Mouse (Mus musculus) embryonic facial prominence, embryonic 10.5 days (tissue): ENCODE results near the gene Cdh4. TPM values are rescaled to one million over a fixed set of nuclear protein-coding genes. Genes with fewer than 3 reads are reported as not detected.

Experiments
- DNase-seq: peaks from one replicate; pipeline ENCODE4 v3.0.0-alpha.2; 2017; ENCODE audit warnings: low spot score
- H3K27ac ChIP-seq: fragments of 300-500 bp; sonication (generic); replicated peaks from 2 replicates; pipeline ENCODE4 v1.5.1; 2016; ENCODE audit warnings: mild to moderate bottlenecking
- H3K27me3 ChIP-seq: fragments of 300-500 bp; sonication (generic); replicated peaks from 2 replicates; pipeline ENCODE4 v1.6.1; 2016; ENCODE audit warnings: low read depth, mild to moderate bottlenecking; ENCODE audit not compliant: poor library complexity, severe bottlenecking
- H3K36me3 ChIP-seq: fragments of 300-500 bp; sonication (generic); replicated peaks from 2 replicates; pipeline ENCODE4 v1.6.1; 2016; ENCODE audit warnings: mild to moderate bottlenecking, moderate library complexity
- H3K4me1 ChIP-seq: fragments of 300-500 bp; sonication (generic); 2 replicates; pipeline ENCODE4 v1.6.1; 2016
- H3K4me3 ChIP-seq: fragments of 300-500 bp; sonication (generic); 2 replicates; pipeline ENCODE4 v1.5.1; 2016; ENCODE audit warnings: mild to moderate bottlenecking, moderate library complexity
- H3K9me3 ChIP-seq: fragments of 300-500 bp; sonication (generic); 2 replicates; pipeline ENCODE4 v1.6.1; 2016; ENCODE audit warnings: mild to moderate bottlenecking
- WGBS: fragments of 180-500 bp; shearing (Covaris S2); methylation state at CpG from one replicate; pipeline ENCODE4 v1.1.7; 2016; 5-methylcytosine and 5-hydroxymethylcytosine counted together
- polyA plus RNA-seq: library from polyadenylated mRNA; unstranded; fragments of >200 nt; fragmentation: Nextera tagmentation; extraction: Ambion mirVana; gene quantifications from 2 replicates; pipeline ENCODE4 v1.2.1, GENCODE M21; 2016

Gene Cdh4
- polyA plus RNA-seq, 1 experiment from 2014 or later: 2.9 TPM

GRCm38 (mm10) chr2:179767527-179767849, 325.3 kb downstream of the Cdh4 start:
- H3K4me3 ChIP-seq: peak overlapping the region; percentile 27
- H3K9me3 ChIP-seq: no peaks in the 10 kb centered on the region
- no peak overlapping the region for H3K27ac ChIP-seq
- WGBS: 5% methylated on average over 9 of the region's 9 CpGs
- no peaks in the 10 kb centered on the region for H3K36me3 ChIP-seq
- peaks cover 42% of the 10 kb centered on the region for H3K27me3 ChIP-seq
- DNase-seq: no peak
- peaks cover 38% of the 10 kb centered on the region for H3K4me1 ChIP-seq

DNA sequence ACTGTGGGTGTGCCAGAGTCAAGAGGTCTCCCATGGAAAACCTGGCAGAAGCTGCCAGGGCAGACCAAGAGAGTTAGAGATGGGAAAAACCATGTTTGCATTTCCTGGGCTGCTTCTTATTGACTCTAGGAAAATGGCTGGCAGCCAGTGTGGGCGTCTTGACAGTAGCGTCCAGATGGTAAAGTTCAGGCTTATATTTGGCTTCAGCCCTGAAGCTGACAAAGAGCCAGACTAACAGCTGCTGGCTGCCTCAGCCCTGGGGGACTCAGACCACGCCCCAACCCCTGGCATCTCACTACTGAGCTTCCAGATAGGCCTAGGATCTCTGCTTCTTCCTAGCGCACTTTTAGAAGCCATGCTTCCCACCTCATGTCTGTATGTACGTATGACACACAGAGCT, 326.9 kb downstream of the Cdh4 start:
- Histone ChIP-seq H3K27ac (no peak overlapping the region), H3K27me3 (peaks cover 48% of the 10 kb centered on the region), H3K4me3 (no peak overlapping the region), H3K4me1 (peaks cover 51% of the 10 kb centered on the region), H3K9me3 (no peaks in the 10 kb centered on the region), H3K36me3 (no peaks in the 10 kb centered on the region)
- 78% methylated on average over 5 of the region's 5 CpGs for WGBS
- no peak for DNase-seq

DNA sequence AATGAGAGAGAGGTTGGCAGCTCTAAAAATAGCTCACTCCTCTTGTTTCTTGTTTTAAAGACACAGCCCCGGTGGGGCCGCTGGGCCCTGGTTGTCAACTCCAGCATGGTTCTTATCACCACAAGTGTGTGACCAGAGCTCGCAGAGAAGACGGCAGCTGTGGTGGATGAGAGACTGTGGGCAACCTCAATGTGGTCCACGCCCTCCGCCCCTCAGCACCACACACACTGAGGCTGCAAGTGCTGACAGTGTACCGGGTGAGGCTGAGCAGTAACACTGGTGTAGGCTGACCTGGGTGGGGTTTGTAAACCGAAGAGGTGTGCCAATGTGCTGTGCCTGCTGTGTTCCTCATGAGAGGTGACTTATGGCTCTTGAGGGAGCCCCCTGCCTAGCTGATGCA, 327.7 kb downstream of the Cdh4 start:
- H3K4me3 ChIP-seq: no peak overlapping the region
- no peak for DNase-seq
- peaks cover 48% of the 10 kb centered on the region for H3K27me3 ChIP-seq
- H3K4me1 ChIP-seq: peaks cover 59% of the 10 kb centered on the region
- WGBS: 79% methylated on average over 8 of the region's 8 CpGs
- no peaks in the 10 kb centered on the region for H3K36me3 ChIP-seq
- no peak overlapping the region for H3K27ac ChIP-seq
- no peaks in the 10 kb centered on the region for H3K9me3 ChIP-seq

DNA sequence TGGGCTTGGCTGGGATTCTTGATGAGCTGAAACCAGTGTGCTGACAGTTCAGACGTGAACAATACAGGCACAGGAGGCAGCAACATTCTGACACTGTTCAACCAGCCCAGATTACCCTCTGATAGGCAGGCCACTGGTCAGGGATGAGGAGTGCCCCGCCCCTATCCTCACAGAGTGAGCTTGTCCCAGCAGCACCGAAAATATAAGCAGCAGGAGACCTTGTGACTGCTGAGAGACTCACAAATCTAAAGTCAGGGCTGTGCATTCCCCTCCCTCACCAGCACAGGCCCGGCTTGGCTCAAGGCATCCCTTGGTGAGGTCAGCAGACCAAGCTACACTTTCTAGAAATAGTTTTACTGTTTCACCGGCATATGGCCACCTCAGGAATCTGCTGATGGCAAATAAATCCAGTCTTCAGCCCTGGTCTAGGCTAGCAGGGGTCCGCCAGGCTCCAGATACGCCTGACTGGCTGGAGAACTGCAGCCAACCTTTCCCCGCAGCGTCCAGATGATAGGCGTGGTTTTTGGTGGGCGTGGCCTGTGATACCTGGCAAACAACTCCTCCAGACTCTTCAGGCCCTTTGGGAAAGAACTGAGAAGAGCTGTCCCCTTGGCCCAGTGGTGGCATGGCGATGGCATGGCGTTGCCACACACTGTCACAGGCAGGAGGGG, 332.3 kb downstream of the Cdh4 start:
- Histone ChIP-seq H3K36me3 (no peaks in the 10 kb centered on the region), H3K27me3 (peaks cover 12% of the 10 kb centered on the region; the same call in 1 of the 2 replicates), H3K27ac (no peak overlapping the region), H3K9me3 (no peaks in the 10 kb centered on the region), H3K4me1 (peaks cover 37% of the 10 kb centered on the region), H3K4me3 (0 out of 2 replicates have a peak overlapping the region, but pooled peaks have one; percentile 3)
- 9% methylated on average over 13 of the region's 13 CpGs for WGBS
- peak; percentile 40 for DNase-seq

DNA sequence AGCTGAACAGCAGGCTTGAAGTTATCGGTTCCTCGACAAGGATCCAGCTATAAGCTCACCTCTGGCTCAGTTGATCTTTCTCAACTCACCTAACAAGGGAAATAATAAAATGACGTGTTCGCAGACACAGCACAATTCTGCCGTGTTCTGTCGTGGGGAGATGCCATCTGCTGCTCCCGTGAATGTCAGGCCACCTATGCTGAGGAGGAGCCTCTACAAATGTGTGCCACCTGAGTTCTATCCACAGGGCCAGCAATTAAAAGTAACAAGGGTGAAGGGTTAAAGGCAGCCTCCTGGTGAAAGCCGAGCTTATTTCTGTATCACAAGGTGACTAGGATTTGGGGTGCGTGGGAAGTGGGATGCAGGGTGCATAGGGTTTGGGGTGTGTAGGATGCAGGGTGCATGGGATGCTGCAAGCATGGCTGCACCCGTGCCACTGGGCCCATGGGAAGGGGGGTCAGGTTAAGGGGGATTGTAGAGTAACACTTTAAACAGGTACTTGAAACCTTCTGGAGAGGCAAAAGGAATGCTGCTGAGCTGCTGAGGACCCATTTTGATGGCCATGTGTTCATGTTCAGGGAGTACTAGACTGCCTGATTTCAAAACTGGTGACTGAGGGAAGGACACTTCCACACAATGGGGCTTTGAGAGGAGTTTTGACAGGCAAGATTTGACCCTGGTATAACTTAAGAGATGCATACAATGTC, 333.9 kb downstream of the Cdh4 start:
- no peak for DNase-seq
- H3K36me3 ChIP-seq: no peaks in the 10 kb centered on the region
- 86% methylated on average over 10 of the region's 10 CpGs for WGBS
- no peaks in the 10 kb centered on the region for H3K9me3 ChIP-seq
- H3K27me3 ChIP-seq: peaks cover 12% of the 10 kb centered on the region; the same call in 1 of the 2 replicates
- H3K4me1 ChIP-seq: peaks cover 37% of the 10 kb centered on the region
- H3K27ac ChIP-seq: no peak overlapping the region
- H3K4me3 ChIP-seq: no peak overlapping the region

- Histone ChIP-seq H3K4me3 (no peak overlapping the region), H3K27me3 (peaks cover 5% of the 10 kb centered on the region; the same call in 1 of the 2 replicates), H3K4me1 (peaks cover 23% of the 10 kb centered on the region), H3K36me3 (no peaks in the 10 kb centered on the region), H3K27ac (no peak overlapping the region), H3K9me3 (no peaks in the 10 kb centered on the region)
- 81% methylated on average over 9 of the region's 9 CpGs for WGBS
- no peak for DNase-seq
Observed at GRCm38 (mm10) chr2:179779266-179779665, 337.0 kb downstream of the Cdh4 start.

DNA sequence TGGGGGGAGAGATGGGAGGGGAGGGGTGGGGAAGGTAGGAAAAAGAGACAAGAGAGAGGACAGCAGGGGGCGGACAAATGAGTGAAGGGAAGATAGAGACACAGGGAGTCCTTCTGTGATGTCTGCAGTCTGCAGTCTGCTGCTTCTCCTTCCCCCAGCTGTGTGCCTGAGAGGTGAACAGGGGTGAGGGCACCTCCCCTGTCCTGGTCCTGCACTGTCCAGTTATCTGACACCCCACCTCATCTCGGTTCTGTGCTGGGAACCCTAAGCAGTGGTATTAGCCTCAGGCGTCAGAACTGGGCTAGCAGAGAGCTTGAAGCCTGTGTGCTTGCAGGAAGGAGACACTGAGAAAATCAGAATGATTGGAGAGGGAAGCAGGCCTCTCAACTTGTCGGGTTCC, 338.7 kb downstream of the Cdh4 start:
- Histone ChIP-seq H3K9me3 (no peaks in the 10 kb centered on the region), H3K36me3 (no peaks in the 10 kb centered on the region), H3K27ac (peak overlapping the region; percentile 3; the same call in 1 of the 2 replicates), H3K4me3 (no peak overlapping the region), H3K27me3 (no peaks in the 10 kb centered on the region), H3K4me1 (peaks cover 11% of the 10 kb centered on the region)
- 36% methylated on average over 4 of the region's 4 CpGs for WGBS
- DNase-seq: no peak

DNA sequence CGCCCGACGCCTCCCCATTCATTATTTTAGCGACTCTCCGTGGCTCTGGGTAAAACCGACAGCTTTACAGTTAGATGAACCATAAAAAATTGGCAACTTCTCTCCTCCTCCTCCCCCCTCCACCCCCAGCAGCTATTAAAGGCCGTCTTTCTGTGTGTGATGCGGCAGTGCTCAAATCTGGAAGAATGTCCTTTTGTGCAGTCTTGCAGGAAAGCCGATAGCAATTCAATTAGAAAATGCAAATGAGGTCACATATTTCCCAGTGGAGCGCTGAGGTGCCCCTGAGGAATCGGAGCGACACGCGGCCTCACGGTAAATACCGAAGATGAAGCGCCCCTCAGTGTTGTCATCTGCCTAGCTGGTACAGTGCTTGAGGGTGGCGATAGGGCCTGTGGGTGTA, 345.0 kb downstream of the Cdh4 start:
- Histone ChIP-seq H3K36me3 (no peaks in the 10 kb centered on the region), H3K27ac (no peak overlapping the region), H3K4me1 (peaks cover 21% of the 10 kb centered on the region), H3K9me3 (no peaks in the 10 kb centered on the region), H3K4me3 (no peak overlapping the region), H3K27me3 (no peaks in the 10 kb centered on the region)
- WGBS: 58% methylated on average over 18 of the region's 18 CpGs
- no peak for DNase-seq

GRCm38 (mm10) chr2:179787797-179788196, 345.6 kb downstream of the Cdh4 start:
- H3K4me3 ChIP-seq: no peak overlapping the region
- H3K36me3 ChIP-seq: no peaks in the 10 kb centered on the region
- DNase-seq: no peak
- no peaks in the 10 kb centered on the region for H3K9me3 ChIP-seq
- peaks cover 27% of the 10 kb centered on the region for H3K4me1 ChIP-seq
- H3K27ac ChIP-seq: peak overlapping the region; percentile 67
- no peaks in the 10 kb centered on the region for H3K27me3 ChIP-seq
- 89% methylated on average over 5 of the region's 5 CpGs for WGBS

DNA sequence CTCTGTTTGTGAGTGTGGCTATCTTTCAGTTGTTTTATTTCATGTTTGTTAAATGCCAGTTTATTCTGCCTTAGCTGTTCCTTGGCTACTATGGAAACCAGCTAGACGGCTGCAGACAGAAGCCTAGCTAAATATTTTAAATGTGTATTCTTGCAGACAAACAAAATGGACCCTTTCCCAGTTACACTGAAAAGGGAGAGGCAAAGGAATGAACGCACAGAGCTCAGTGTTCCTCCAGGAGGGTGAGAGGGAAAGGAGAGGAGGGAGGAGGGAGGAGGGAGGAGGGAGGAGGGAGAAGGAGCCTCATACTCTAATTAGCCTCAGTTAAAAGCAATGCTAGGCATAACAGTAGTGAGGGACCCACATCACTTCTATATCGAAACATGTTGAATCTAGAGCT, 348.5 kb downstream of the Cdh4 start:
- H3K36me3 ChIP-seq: no peaks in the 10 kb centered on the region
- H3K9me3 ChIP-seq: no peaks in the 10 kb centered on the region
- no peak overlapping the region for H3K4me3 ChIP-seq
- H3K27me3 ChIP-seq: peaks cover 4% of the 10 kb centered on the region; the same call in 1 of the 2 replicates
- H3K4me1 ChIP-seq: peaks cover 43% of the 10 kb centered on the region
- DNase-seq: no peak
- H3K27ac ChIP-seq: no peak overlapping the region
- 83% methylated on average over 3 of the region's 3 CpGs for WGBS

DNA sequence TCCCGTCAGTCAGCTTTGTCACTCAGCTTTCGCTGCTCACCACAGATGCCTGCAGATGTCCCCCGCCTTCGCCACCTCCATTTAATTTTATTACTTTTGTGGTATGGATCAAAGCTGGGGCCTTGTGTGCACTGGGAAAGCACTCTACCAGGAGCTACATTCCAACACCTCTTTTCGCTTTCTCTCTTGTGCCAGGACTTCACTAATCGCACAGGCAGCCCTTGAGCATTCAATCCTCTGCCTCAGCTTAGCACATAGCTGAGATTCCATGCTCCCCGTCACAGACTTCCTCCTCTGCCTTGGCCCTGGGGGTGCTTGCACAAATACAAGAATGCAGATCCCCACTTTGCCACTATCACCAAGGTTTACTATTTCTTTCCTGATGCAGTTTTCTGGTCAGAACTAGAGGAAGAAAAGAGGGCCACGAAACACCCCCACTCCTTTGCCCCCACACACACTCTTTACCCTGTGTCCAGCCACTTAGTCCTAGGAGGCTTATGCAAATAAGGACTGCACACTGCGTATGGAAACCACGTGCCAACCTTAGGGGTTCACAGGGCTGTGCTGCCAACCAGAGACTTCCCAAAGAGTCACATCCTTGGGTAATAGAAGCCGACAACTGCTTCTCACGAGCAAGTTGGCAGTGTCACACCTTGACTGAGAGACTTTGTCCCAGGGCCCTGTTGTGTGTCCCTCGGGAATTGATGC, 350.3 kb downstream of the Cdh4 start:
- peaks cover 4% of the 10 kb centered on the region; the same call in 1 of the 2 replicates for H3K27me3 ChIP-seq
- WGBS: 40% methylated on average over 13 of the region's 13 CpGs
- no peaks in the 10 kb centered on the region for H3K9me3 ChIP-seq
- peak; percentile 28 for DNase-seq
- peak overlapping the region; percentile 12 for H3K27ac ChIP-seq
- no peak overlapping the region for H3K4me3 ChIP-seq
- no peaks in the 10 kb centered on the region for H3K36me3 ChIP-seq
- H3K4me1 ChIP-seq: peaks cover 35% of the 10 kb centered on the region

DNA sequence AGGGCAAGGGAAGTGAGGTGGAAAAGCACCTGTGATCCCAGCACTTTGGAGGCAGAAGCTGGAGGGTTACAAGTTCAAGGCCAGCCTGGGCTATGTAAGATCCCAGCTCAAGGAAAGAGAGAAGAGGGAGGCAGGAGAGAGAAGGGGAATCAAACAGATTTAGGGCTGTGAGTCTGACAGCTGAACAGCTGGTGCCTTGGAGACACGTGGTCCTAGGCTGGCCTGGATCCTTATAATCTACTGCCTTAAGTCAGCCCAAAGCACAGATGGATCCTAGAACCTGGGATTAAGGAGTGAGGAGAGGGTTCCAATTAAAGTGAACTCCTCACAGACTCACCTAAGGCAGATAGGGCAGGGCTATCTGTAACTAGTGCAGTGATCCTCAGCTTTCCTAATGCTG, 352.1 kb downstream of the Cdh4 start:
- 71% methylated on average over 1 of the region's 1 CpGs for WGBS
- H3K27ac ChIP-seq: no peak overlapping the region
- H3K4me1 ChIP-seq: peaks cover 31% of the 10 kb centered on the region
- no peak overlapping the region for H3K4me3 ChIP-seq
- H3K27me3 ChIP-seq: peaks cover 4% of the 10 kb centered on the region; the same call in 1 of the 2 replicates
- H3K9me3 ChIP-seq: no peaks in the 10 kb centered on the region
- no peak for DNase-seq
- H3K36me3 ChIP-seq: no peaks in the 10 kb centered on the region
